Mouse (Mus musculus) embryo, embryonic 11.5 days (tissue): Measurements from ENCODE around the gene B3glct.

Source experiments
- DNase-seq: peaks from one replicate; pipeline ENCODE4 v3.0.0-alpha.2; 2012; ENCODE audit warnings: low read depth, low spot score

B3glct gene

DNA sequence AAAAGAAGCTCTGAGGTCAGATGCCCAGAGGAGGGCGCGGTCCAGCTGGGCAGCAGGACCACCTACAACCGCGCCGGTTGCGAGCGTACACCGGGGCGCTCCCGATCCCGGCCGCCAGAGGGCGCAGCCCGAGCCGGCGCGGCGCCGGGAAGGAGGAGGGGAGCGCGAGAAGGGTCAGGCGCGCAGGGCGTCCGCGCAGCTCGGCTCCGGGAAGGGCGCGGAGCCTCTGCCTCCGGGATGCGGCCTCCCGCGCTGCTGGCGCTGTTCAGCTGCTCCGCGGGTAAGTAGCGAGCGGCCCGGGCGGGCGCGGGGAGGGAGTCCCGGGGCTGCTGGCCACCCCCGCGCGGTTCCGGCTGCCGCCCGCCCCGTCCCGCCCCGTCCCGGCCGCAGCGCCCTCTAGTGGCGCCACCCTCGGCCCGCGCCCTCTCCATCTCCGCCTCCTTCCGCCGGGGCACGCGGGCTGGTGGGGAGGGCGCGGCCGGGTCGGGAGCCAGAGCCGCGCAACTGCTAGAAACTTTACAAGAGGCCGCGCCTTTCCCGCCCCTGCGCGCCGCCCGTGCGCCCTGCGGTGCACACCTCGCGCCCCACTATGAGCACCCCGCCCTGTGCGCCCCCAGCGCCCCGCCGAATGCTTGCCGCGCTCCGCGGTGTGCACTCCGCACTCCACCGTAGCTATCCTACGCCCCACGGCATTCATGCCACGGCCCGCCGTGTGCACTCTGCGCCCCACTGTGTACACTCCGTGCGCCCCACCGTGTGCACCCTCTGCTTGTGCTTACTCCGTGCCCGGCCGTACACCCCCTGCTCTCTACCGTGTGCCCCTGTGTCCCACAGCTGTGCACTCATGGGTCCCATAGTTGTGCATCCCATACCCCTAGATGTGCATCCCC lies at the start of gene B3glct:
Gene B3glct, plus strand, starts transcription at position 131 of the 890 bp plus-strand sequence.
- peak; percentile 75 for DNase-seq

- DNase-seq = no peak
Observed at GRCm38 (mm10) chr5:149634409-149635035, 43.5 kb upstream of the B3glct start.

GRCm38 (mm10) chr5:149635556-149635955 lies 42.5 kb upstream of the B3glct start:
- no peak for DNase-seq

DNA sequence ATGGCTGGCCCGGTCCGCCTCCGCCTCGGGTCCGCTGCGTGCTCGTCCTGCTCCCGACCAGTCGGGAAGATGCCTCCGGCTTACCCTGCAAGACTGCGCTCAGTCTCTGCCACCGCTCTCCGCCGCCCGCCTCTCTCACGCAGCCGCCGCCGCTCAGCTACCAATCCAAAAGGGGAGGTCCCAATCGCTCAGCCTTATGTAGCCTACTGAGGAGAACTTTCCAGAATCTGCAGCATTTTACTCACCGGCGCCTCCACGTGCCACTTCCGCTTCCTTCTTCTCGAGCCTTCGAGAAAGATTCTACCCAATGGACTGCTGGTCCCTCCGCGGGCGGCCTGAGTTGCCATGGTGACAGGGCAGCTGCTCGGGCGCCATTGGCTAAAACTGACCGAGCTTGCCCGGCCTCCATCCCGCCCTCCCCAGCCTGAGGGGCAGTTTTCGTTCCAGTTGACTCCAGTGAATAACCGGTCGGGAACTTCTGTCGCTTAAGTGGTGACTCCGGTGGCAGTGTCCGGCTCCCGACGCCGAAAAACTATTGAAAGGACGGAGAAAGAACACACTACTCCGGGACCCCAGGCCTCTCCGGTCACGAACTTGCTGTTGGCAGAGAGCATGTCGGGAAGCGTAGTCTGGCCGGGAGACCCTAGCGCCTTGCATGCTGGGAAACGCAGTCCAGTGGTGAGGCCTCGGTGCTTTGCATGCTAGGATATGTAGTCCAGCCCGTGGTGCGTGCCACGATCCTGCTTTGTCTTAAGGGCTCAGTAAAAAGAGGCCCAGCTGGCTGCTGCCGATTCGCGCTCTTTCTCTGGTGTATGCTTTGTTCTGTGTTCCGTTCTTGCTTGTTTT lies 41.7 kb upstream of the B3glct start, which contains the start of gene Hsph1:
Gene Hsph1, minus strand, starts transcription at position 302 of the 846 bp plus-strand sequence.
- DNase-seq = peak; percentile 95

- DNase-seq = no peak
Observed at GRCm38 (mm10) chr5:149637306-149637705, 40.7 kb upstream of the B3glct start.

- no peak for DNase-seq
Observed at GRCm38 (mm10) chr5:149641277-149641892, 36.6 kb upstream of the B3glct start.

DNA sequence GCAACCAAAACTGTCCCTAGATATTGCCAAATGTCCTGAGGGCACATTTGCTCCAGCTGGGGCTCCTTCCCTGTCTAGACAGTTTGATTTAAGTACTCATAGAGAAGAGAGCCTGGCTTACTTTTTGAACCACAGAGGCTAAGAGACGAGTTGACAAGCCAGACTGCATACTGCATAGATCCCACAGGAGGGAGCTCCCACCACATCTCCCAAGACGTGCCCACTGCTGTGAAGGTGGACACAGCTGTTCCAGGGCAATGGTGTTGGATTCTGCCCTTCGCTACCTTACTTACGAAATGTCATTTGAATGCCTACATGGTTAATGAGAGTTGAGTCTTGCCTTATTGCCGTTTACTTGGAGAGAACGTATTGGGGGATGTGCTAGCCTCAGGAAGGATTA lies 35.7 kb upstream of the B3glct start:
- DNase-seq = no peak

DNA sequence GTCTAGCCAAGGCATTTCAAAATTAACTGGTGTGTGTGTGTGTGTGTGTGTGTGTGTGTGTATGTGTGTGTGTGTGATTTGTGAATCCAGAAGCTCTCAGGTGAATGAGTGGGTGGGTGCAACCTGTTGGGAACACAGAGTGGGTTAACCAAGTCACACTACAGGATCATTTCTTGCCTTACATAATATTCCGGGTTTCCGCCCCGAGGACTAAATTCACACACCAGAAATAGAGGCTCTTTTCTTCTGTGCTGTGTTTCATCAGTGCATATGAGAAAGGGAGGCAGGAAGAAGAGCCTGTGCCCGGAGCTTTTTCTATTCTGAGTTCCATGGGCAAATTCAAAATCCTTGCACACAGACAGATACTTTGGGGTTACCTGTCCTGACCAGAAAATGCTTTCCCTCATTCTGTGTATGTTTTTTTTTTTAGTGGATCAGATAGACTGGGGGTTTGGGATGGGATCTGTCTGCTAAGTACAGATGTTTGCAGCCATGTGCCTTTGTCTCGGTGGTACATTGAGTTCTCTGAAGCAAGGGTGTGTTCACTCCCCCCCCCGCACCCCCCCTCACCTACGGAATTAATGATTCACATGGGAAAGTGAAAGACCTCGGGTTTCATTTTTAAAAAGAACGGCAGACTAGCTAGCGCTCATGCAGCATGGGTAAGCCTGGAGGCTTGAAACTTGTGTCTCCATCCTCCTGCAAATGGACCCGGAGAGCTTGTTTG lies 35.1 kb upstream of the B3glct start:
- DNase-seq = no peak

GRCm38 (mm10) chr5:149647367-149648115 lies 30.5 kb upstream of the B3glct start:
- no peak for DNase-seq

DNA sequence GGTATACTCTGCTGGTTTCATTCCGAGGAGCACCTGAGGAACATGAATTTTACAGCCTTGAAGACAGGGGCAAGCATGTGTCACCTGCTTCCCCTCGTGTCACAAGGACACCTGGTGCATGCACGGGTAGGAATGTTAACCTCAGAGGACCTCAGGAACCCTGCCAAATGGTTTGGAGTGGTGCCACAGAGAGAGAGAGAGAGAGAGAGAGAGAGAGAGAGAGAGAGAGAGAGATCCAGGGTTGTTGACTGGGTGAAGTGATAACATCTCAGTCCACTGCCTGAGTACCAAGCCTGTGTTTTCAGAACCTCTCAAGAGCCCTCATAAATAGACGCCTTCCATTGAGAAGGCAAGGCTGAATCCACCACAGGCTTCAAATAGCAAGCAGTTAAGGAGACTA lies 29.8 kb upstream of the B3glct start:
- DNase-seq = no peak

DNA sequence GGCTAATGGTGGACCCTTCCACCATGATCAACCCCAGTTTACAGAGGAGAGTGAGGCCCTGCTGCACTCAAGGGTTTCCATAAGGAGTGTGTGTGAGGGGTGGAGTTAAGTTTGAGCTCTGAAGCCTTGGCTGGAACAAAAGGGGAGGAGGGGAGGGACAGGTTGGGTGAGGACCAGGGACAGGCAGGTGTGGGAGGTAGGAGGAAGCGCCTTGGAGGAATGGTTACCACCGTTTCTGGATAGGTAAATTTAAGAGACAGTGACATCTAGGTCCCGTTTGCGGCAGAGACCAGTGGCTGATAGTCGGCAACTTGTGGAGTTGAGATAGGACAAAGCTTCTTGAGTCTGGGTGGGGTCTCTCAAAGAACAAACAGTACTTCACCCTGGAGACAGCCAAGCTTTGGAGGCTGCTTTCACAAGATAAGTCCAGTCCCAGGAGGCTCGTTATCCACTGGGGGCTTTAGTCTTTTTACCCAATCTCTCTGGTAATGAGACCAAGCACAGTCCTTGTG lies 29.1 kb upstream of the B3glct start:
- no peak for DNase-seq

GRCm38 (mm10) chr5:149649499-149650178 lies 28.4 kb upstream of the B3glct start:
- no peak for DNase-seq

DNA sequence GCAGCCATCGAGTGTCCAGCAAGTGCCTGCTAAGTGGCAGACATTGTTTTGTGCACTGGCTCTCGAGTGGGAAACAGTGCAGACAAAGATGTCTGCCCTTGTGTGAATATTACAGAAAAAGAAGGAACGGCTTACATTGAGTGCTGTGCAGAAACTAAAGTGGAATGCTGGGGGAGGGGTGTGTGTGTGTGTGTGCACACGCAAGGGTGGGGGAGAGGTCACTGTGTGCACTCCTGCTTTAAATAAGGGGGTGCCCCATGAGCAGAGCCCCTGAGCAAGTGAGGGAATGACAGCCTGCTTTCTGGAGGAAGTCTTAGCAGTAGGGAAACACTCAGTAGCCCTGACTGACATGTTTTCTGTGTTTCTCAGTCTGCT lies 27.9 kb upstream of the B3glct start:
- DNase-seq = no peak

GRCm38 (mm10) chr5:149655636-149656035 lies 22.4 kb upstream of the B3glct start:
- no peak for DNase-seq

DNA sequence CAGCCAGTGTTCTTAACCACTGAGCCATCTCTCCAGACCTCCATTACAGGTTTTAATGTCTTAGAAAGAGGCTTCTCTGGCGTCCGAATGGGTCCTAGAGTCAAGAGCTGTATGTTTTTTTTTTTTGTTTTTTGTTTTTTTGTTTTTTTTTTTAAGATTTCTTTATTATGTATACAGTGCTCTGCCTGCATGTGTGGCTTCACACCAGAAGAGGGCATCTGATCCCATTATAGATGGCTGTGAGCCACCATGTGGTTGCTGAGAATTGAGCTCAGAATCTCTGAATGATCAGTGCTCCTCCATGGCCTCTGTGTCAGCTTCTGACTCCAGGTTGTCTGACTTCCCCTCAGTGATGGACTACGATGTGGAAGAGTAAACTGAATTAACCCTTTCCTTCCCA lies 20.0 kb upstream of the B3glct start:
- DNase-seq = no peak

DNA sequence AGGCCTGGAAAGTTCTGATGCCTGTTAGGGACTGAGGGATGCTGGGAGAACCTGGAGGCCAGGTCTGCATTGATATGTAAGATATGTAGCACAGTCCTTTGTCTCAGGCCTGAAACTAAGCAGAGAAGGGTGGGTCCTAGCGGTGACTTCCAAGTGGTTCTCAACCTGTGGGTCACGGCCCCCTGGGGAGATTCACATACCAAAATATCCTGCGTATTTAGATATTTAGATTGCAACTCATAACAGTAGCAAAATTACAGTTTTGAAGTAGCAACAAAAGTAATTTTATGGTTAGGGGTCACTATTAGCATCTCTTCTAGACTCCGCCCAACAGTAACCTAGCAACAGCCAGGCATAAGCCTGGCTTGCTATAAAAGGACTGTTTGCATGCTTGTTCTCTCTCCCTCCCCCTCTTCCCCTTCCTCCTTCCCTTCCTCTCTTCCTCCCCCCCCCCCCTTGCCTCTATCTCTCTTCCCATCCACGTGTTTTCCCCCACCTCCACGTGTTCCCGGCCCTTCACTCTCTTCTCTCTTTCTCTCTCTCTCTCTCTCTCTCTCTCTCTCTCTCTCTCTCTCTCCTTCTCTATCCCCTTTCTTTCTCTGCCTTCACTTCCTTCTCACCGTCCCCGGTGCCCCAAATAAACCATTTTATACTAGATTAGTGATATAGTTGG lies 19.2 kb upstream of the B3glct start:
- no peak for DNase-seq

DNA sequence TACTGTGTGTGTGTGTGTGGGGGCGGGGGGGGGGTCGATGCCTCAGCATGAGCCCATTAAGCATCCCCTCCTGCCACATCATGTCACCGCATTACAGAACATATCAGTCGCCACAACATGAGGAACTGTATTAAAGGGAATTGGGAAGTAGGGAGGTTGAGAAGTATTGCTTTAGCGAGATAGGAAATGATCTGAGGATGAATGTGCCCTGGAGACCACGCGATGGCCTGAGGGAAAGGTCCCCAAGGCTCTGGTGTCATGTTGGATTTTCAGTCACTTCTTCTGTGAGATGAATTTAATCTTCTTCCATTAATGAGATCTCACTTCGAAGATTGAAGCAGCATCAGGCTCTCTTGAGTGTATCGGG lies 18.6 kb upstream of the B3glct start:
- DNase-seq = no peak

- no peak for DNase-seq
Observed at GRCm38 (mm10) chr5:149661428-149661827, 16.6 kb upstream of the B3glct start.

DNA sequence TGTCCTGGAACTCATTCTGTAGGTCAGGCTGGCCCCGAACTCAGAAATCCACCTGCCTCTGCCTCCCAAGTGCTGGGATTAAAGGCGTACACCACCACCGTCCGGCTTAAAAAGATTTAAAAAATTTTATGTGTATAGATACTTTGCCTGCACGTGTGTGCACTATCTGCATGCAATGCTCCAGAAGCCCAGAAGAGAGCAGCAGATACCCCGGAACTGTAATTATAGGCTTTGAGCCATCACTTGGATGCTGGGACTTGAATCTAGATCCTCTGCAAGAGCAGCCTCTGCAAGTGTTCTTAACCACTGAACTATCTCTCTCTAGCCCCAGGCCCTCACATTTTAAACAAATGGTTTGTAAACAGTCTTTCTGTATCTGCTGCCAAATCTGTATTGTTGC lies 15.1 kb upstream of the B3glct start:
- DNase-seq = no peak
